Mouse (Mus musculus): ENCODE results near the gene Capn8. TPM values are rescaled to one million over a fixed set of nuclear protein-coding genes. Genes with fewer than 3 reads are reported as not detected.
"Not testable (repeated sequence)": the region's sequence is repeated elsewhere in the genome, so short reads cannot be mapped to it uniquely, and the experiment has no call there.

Gene Capn8
- total RNA-seq, 2 experiments from 2014 or later: not detected

DNA sequence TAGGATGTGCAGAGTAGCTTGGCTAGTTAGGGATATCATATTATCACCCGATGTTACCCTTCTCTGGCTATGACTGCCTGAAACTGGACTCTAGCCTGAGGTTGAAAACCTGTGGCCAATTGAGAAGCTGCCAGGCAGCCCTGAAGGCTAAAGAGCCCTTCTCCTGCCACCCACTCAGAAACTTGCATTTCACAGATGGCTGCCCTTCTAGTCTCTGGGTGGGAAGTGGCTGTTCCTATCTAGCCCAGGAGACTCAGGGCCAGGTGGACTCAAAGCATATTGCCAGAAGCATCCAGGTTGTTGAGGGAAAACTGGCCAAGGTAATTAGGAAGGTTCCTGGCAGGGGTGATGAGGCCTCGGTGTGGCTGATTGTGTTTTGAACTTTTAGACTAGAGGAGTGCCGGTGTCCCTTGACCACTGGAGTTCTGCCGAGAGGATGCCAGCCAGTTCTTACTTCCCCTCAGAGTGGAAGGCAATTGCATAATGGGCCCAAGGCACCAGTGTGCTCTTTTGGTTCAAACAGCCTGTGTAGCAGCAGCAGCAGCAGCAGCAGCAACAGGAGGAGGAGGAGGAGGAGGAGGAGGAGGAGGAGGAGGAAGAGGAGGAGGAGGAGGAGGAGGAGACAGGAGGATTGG lies 45.0 kb downstream of the Capn8 start:
- DNase-seq (ENCODE audit: low spot score in 2 of 2): no peak

DNA sequence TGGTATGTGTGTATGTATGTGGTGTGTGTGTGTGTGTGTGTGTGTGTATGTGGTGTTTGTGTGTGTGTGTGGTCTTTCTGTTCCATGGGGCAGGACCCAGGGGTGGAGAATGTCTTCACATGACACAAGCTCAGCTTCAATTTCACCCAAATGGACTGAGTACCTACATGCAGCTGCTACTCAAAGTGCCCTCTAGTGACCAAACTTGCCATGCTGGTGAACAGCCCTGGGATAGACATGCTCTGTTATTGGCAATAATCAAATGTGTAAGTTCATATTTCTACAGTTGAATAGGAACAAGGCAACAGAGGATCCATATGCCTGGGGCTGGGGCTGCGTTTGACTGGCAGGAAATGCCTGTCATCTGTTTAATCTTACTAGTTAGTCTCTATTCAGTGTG lies 50.7 kb downstream of the Capn8 start:
- DNase-seq (ENCODE audit: low spot score in 2 of 2): no peak

DNA sequence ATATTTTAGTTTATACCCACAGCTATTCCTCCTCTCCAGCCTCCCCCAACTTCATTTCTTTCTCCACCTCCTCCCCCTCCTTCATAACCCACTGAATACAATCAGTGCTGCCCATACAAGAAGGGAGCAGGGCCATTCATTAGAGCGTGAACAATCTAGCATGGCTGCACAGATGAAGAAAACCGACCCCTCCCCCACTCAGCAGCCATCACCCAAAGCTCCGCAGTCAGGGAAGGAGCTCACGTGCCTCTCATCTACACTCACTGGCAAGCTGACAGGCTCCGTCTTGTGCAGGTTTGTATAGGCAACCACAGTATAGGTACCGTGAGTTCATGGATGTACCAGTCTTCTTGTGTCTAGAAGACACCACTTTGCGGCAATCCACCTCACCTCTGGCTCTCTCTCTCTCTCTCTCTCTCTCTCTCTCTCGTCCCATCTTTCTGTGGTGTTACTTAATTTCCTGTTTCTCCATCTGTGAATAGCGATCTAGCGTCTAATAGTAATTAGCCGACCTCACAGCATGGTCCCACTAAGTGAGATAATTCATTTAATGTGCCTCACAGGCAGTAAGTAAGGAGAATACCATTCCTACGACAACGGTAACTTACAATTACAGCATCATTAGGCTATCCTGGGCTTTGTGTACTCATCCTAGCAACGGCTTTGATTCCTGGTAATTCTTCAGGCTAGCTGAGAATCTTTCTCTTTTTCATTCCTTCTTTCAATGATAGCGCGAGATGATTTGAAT lies 53.6 kb downstream of the Capn8 start:
- DNase-seq (ENCODE audit: low spot score in 2 of 2): no peak

DNA sequence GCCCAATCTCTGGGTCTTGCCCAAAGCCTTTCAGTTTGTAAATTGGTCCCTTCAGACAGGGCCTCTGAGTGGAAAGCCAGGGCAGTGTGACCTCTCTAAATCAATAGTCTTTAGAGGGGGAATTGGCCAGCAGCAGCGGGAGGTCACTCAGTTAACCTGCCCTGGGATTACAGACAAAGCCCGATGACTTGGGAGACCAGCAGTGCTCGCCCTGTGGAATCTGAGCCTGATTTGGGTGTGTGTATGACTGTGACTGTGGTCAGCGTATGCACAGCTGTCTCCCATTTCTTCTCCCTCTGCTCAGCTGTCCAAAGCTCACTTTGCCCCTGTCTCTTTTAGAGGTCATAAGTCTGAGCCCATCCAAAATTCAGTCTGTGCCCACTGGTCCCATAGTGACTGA lies 55.7 kb downstream of the Capn8 start:
- no peak for DNase-seq (ENCODE audit: low spot score in 2 of 2)

DNA sequence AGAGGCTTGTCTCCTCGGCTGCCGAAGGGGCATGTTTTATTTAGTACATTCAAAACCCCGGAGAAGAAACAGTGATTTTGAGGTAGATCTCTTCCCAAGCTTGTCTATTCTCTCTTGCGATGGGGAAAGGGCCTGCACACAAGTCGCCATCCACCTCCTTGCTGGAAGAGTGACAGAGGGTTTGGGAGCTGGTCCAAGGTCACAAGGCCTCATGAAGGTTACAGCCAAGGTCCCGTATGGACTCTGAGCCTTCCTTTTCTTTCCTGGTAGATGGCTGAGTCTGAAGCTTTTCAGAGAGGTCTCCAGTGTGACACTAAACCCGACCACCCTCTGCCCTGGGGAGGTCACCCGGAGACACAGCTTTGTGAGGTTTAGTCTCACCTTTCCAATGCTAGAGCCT lies 56.4 kb downstream of the Capn8 start:
- no peak for DNase-seq (ENCODE audit: low spot score in 2 of 2)

DNA sequence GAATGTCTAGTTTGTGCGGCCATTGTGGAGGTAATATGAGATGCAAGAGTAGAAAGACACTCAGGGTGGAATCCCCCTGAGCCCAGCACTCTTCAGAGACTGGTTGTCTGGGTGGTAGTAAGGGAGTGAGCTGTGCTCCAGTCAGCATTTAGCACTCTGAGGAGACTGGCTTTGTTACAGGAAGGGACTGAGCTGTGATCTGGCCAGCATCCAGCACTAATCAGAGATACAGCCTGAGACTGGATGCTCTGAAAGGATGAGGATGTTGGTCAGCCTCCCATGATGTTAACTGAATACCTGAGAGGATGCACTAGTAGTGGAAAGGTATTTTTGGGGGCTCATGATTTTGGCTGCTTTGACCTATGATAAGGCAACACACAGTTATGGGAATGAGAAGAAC lies 61.4 kb downstream of the Capn8 start:
- no peak for DNase-seq (ENCODE audit: low spot score in 2 of 2)

DNA sequence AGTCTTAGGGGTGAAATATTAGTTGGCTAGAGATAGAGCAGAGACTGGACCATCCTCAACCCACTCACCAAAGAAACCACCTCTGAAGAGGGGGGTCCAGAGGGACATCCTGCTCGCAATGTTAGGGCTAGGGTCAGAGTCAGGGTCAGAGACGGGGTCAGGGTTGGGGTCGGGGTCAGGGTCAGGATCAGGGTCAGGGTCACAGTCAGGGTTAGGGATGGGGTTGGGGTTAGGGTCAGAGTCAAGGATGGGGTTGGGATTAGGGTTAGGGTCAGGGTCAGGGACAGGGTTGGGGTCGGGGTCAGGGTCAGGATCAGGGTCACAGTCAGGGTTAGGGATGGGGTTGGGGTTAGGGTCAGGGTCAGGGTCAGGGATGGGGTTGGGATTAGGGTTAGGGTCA lies 64.4 kb downstream of the Capn8 start:
- DNase-seq (ENCODE audit: low spot score in 2 of 2): no peak

DNA sequence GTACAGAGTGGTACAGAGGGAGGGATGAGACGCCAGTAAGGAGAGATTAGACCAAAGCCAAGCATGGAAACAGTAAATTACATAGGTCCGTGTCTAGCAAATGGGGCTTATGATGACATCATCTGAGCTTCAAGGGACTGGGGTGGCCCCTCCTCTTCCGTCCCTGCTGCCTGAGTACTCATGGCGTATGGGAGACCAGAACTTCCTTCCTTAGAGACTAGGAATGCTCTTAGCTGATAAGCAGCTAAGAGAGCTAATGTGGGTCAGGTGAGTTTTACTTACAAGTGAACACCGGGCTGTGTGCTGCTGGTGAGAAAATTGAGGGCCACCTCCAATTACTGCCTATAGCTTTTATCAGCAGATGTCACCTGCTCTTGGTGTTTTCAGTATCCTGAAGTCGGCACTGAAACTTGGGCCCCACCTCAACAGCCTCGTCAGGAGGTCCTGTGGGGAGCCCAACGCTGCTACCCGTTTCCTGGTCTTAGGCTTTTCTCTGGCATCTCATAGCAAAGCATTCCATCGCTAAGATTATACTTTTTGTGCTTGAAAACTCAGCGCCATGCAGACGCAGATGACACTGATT lies 69.0 kb downstream of the Capn8 start:
- DNase-seq (ENCODE audit: low spot score in 2 of 2): no peak

DNA sequence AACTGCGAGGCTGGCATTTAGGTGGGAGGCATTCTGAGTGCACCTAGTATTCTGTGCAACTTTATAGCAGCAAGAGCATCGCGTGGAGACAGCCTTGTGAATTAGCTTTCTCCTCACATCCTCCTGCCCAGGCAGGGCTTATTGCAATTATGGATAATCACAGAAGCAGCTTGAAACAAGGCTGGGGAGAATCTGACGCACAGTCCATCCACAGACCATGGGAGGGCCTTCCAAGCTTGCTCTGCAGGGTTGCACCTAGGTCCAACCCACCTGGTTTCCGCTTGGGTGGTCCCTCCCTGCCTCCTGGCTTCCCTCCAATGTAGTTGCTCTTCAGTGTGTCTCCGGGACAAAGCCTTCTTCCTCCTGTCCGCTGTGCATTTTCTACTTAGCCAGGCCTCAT lies 74.2 kb downstream of the Capn8 start:
- DNase-seq (ENCODE audit: low spot score in 2 of 2): no peak

DNA sequence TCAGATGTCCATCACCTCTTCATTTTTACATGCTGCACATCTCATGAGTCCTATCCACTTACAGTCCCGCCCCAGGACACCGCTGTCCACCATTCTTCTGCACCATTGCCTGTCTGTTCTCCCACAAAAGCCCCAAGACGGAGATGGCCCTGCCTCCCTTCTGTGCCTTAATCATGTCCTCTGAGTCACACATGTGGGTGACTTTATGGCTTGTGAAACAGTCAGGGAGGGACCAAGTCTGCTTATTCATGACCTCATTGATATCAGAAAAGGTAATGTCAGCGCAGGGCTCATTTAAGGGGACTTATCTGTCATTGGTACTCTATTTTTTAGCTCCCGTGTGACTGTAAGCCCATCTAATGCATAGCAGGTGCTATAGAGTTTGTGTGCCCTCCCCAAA lies 74.6 kb downstream of the Capn8 start:
- no peak for DNase-seq (ENCODE audit: low spot score in 2 of 2)

DNA sequence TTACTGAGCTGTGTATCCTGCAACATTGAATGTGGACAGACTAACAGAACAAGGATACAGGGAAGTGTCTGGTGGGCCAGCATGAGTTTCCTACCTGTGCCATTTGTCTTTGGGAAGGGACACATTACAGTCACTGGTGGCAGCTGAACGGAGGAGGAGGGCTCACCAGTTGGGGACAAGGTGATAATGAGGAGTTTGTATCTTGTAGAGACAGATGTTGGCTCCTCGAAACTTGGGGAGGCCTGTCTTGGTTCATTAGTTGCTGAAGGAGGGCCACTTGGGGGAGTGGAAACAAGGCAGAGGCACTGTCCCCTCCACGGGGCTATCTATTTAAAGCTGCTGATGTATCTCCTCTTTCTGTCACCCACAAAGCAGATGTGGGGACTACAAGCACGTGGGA lies 75.3 kb downstream of the Capn8 start:
- no peak for DNase-seq (ENCODE audit: low spot score in 2 of 2)

DNA sequence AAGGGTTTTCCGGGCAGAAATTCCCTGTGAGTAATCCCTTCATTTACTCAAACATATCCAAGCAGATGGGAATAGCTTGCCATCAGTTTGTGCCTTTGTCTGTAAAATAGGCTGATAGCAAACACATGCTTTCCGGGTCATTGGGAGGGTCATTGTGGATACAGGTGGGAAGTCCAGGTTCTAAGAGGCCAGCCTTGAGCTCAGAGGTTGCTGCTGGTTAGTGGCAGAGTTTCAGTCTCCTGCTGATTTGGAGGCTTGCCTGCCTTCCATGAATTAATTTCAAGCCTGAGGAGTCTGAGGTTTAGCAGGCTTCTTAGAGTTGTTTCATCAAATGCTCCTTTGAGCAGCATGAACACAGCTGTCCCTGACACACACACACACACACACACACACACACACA lies 78.0 kb downstream of the Capn8 start:
- no peak for DNase-seq (ENCODE audit: low spot score in 2 of 2)

DNA sequence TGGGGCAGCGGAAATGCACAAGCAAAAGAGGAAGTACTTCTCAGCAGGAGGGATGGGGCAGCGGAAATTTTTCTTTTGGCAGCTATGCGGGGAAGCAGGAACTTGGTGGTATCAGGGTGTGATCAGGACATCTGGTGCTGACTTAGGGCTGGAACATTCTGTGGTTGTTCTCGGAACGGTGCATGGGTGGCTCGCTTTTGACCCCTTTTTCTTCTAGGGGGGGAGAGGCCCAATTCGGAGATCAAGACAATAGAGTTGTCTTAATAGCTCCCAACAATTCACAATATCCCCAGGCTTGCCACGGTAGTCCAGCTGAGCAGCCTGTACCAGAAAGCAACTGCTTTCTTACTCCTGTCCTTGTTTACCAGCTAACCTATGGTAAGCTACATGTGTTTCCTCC lies 79.6 kb downstream of the Capn8 start:
- not testable (repeated sequence) for DNase-seq (ENCODE audit: low spot score in 2 of 2)

DNA sequence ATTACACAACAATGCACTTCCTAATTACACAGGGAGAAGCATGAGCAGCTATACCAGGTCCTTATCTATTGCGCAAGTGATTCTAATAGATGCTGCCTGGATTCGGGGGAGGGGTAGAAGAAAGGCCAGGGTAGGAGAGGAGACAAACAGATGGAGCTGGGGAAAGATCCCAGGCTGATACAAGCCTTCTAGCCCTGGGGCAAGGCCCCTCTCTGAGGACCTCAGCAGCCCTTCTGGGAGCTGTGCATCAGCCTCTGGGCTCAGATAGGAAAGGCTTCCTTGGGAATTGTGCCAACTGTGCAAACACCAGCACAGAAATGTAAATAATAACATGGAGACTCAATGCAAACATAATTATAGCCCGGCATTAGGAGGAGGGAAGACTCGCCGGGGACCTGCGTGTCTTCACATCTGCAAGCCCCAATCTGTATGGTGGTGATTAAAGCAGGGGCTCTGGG lies 80.4 kb downstream of the Capn8 start:
- no peak for DNase-seq (ENCODE audit: low spot score in 2 of 2)

DNA sequence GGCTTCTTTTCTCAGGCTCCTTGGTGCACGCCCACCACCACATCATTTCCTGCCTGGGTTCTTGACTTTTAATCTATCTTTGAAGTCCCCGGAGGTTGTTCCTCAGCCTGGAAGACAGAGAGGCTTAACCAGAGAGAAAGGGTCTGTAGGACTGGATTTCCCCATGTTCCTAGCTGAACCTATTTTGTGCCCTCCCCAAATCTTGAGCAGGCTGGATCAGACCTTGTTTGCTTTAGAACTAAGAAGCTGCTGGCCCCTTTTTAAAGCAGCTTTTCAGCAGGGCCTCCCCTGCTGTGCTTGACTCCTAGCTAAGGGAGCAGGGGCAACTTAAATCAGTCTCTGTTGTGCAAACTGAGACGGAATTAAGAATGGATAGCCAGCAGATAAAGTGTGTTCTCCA lies 82.0 kb downstream of the Capn8 start:
- no peak for DNase-seq (ENCODE audit: low spot score in 2 of 2)

DNA sequence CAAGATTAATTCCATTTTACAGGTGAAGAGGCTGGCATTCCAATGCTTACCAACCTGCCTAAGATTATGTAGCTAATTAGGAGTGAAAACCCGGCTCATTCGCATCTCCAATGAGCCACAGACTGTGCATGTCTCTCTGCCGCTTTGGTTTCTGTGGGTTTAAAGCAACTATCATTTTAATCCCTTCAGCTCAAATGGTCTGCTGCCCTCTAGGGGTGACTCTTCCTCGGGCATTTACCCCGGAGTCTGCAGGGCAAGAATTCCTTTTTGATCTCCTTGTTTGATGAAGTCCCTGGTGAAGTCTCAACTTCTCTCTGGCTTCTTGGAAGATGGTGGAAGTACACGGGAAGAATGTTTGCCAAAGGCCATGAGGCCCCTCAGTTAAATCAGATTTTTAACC lies 93.0 kb downstream of the Capn8 start:
- DNase-seq (ENCODE audit: low spot score in 2 of 2): peak; percentile 47 to 73

DNA sequence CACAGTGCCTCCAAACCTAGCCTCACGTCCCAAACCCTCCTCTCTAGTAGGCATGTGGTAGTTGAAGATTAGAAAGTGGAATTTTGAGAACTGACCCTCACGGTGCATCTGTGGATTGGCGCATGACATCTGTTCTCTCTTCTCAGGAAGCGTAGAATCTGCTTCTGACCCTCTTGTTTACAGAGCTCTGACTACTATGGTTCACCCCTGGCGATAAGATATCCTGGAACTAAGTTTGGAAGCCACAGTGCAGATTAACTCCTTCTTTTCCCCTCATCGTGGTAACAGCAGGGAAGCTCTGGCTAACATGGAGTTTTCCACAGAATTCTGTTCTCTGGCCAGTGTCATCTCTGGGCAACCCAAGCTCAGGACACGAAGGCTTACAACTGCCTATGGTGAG lies 95.6 kb downstream of the Capn8 start:
- no peak for DNase-seq (ENCODE audit: low spot score in 2 of 2)

DNA sequence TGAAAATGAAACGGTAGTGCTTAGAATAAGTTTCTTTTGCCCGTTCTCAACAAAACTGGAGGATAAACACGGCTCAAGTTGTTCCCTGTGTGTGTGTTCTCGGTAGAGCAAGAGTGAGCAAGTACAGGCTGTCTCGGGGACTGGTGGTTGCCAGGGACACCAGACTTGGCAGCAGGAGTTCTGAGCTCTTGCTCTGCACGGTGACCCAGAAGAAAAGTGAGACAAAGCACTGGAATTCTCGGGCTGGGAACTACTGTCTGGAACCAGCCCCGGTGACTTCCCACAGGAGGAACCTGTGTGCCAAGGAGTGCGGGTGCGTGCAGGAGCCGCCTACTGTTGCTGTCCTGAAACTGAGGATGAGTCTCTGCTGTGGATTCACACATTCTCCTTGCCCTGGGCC lies 98.9 kb downstream of the Capn8 start:
- peak; percentile 13 to 70 for DNase-seq (ENCODE audit: low spot score in 2 of 2)

DNA sequence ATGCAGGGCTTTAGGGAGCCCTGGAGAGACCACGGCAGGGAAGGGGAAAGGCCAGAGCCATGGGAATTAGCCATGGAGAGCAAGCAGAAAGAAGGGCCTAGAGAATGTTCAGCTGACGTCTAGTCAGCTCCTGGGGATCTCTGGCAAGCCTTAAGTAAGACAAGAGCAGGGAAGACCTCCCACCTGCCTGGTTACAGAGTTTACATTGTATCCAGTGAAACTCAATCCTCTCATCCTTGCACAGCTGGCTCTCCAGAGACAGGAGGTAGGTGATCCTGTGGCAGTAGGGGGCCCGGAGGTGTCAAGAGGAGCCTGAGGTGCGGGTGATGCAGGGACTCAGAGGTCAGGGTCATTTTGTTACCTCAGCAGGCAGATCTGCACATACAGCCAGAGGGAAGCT lies 100.0 kb downstream of the Capn8 start:
- no peak for DNase-seq (ENCODE audit: low spot score in 2 of 2)

DNA sequence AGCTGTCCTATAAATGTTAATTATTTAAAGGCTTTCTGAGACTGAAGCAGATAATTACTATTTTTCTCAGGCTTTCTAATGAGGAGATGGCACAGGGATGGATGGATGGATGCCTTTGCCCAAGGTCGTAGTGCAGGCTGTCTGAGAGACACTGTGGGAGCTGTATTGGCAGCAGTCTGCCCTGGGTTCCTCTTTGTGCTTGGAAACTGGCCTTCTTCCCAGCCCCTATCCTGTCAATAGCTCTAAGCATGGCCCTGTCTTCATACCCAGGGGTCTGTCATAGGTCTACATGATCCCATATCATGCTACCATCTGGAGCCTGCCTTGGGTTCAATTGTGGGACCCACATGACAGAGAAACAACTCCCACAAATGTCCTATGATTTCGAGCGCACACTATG lies 102.5 kb downstream of the Capn8 start:
- no peak for DNase-seq (ENCODE audit: low spot score in 2 of 2)

DNA sequence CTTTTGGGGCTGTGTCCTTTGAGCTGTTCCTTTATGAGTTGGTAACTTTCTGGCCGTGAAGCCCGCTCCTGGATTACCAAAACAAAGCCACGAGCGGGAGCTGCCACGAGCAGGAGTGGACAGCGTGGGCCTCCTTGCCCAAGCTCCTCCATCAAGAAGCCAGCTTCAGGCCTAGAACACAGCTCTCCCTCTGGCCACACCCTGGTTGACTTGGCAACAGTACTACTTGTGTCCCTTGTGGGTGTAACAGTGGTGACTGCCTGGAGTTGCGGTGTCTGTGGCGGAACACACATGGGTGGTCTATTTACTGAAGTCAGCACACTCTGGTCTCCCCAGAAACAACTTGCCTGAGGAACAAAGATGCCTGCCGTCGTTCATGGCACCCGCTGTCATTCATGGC lies 104.9 kb downstream of the Capn8 start:
- no peak for DNase-seq (ENCODE audit: low spot score in 2 of 2)

DNA sequence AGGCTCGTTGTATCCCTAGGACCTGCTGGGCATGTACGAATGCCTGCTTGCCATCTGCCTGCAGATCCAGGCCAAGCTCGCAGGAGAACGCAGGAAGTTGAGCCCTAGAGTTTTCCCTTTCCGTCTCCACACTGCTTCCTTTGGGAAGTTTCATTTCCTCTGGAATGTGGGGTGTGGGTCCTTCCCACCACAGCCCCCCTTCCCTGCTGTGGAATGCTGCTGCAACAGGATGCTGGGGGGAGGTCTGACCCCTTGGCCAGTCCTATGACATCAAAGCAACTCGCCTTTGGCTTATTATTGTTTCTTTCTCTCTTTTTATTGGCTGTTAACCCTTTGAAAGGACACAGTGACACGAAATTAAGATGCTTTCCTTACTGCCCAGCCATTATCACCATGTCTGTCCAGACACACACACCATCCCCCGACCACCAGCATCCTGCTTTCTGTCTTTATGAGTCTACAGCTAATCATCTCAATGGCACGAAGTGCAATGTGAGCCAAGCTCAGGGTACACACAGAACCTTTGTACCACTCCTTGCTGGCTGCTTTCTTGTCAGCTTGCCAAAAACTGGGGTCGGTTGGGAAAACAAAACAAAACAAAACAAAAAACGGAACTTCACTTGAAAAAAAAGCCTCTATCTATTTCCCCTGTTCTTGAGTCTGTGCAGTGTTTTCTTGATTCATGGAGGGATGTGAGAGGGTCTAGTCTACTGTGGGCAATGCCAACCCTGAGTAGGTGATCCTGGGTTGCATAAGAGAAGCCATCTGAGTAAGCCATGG lies 105.9 kb downstream of the Capn8 start:
- DNase-seq (ENCODE audit: low spot score in 2 of 2): no peak
